Mouse (Mus musculus) myocyte (in vitro differentiated cells): Measurements from ENCODE around the gene Gm10024. TPM values are rescaled to one million over a fixed set of nuclear protein-coding genes. Genes with fewer than 3 reads are reported as not detected.
"Not testable (repeated sequence)": the region's sequence is repeated elsewhere in the genome, so short reads cannot be mapped to it uniquely, and the experiment has no call there.

Experiments
- H3K27me3 ChIP-seq: one replicate; pipeline ENCODE4 v1.6.1; 2011; ENCODE audit not compliant: control insufficient read depth, insufficient read depth, insufficient read length
- H3K36me3 ChIP-seq: one replicate; pipeline ENCODE4 v1.6.1; 2011; ENCODE audit not compliant: control insufficient read depth, insufficient read depth
- H3K4me2 ChIP-seq: one replicate; pipeline ENCODE4 v1.6.1; 2011; ENCODE audit warnings: low read depth, control low read depth
- H3K4me3 ChIP-seq: one replicate; pipeline ENCODE4 v1.5.1; 2011; ENCODE audit warnings: mild to moderate bottlenecking, control low read depth, moderate library complexity
- H3K79me2 ChIP-seq: one replicate; pipeline ENCODE4 v1.6.1; 2011; ENCODE audit not compliant: control insufficient read depth, insufficient read depth
- H3ac ChIP-seq: one replicate; pipeline ENCODE4 v1.6.1; 2011; ENCODE audit not compliant: control insufficient read depth, insufficient read length
- CEBPB ChIP-seq: IDR thresholded peaks from 2 replicates; pipeline ENCODE4 v1.6.1; 2011; ENCODE audit warnings: mild to moderate bottlenecking, moderate library complexity; ENCODE audit not compliant: poor library complexity, insufficient read depth, severe bottlenecking
- E2F4 ChIP-seq: IDR thresholded peaks from one replicate; pipeline ENCODE4 v1.6.1; 2011; ENCODE audit warnings: mild to moderate bottlenecking, control low read depth, moderate library complexity; ENCODE audit not compliant: insufficient read depth
- MAX ChIP-seq: IDR thresholded peaks from one replicate; pipeline ENCODE4 v1.6.1; 2011; ENCODE audit warnings: low read depth, mild to moderate bottlenecking, control low read depth
- MYOD1 ChIP-seq, 3 experiments: IDR thresholded peaks; one replicate each; pipeline ENCODE4 v1.6.1; 2011; ENCODE audit warnings: control low read depth in 2 of 3, low read depth in 2 of 3, mild to moderate bottlenecking in 2 of 3, moderate library complexity in 1 of 3; ENCODE audit not compliant: insufficient read length in 2 of 3, control insufficient read depth in 1 of 3
- MYOG ChIP-seq, 3 experiments: IDR thresholded peaks; one replicate each; pipeline ENCODE4 v1.6.1; 2011; ENCODE audit warnings: control low read depth in 2 of 3, low read depth in 2 of 3, mild to moderate bottlenecking in 2 of 3; ENCODE audit not compliant: insufficient read length in 2 of 3, control insufficient read depth in 1 of 3, insufficient read depth in 1 of 3
- POLR2A ChIP-seq: IDR thresholded peaks from one replicate; pipeline ENCODE4 v1.6.1; 2011; ENCODE audit warnings: low read depth, mild to moderate bottlenecking, control low read depth, moderate library complexity; ENCODE audit not compliant: insufficient read length
- POLR2AphosphoS2 ChIP-seq: IDR thresholded peaks from one replicate; pipeline ENCODE4 v1.6.1; 2011; ENCODE audit warnings: low read depth, control low read depth; ENCODE audit not compliant: insufficient read length
- REST ChIP-seq: IDR thresholded peaks from one replicate; pipeline ENCODE4 v1.6.1; 2011; ENCODE audit warnings: mild to moderate bottlenecking, control low read depth, moderate library complexity; ENCODE audit not compliant: insufficient read depth, insufficient read length
- SRF ChIP-seq: IDR thresholded peaks from one replicate; pipeline ENCODE4 v1.6.1; 2011; ENCODE audit warnings: low read depth; ENCODE audit not compliant: control insufficient read depth, insufficient read length
- TCF12 ChIP-seq: IDR thresholded peaks from one replicate; pipeline ENCODE4 v1.6.1; 2011; ENCODE audit warnings: mild to moderate bottlenecking, control low read depth; ENCODE audit not compliant: poor library complexity, insufficient read depth, severe bottlenecking
- TCF3 ChIP-seq: IDR thresholded peaks from one replicate; pipeline ENCODE4 v1.6.1; 2011; ENCODE audit warnings: low read depth, control low read depth; ENCODE audit not compliant: insufficient read length
- USF1 ChIP-seq: IDR thresholded peaks from one replicate; pipeline ENCODE4 v1.6.1; 2011; ENCODE audit warnings: low read depth, mild to moderate bottlenecking, control low read depth, moderate library complexity
- polyA plus RNA-seq: library from polyadenylated mRNA; unstranded; fragments of >200 nt; fragmentation: generic; extraction: Trizol; gene quantifications from one replicate; pipeline ENCODE4 v1.2.1, GENCODE M21; 2012; ENCODE audit warnings: missing spikeins

The Gm10024 gene
- polyA plus RNA-seq, 1 experiment, result not detected

DNA sequence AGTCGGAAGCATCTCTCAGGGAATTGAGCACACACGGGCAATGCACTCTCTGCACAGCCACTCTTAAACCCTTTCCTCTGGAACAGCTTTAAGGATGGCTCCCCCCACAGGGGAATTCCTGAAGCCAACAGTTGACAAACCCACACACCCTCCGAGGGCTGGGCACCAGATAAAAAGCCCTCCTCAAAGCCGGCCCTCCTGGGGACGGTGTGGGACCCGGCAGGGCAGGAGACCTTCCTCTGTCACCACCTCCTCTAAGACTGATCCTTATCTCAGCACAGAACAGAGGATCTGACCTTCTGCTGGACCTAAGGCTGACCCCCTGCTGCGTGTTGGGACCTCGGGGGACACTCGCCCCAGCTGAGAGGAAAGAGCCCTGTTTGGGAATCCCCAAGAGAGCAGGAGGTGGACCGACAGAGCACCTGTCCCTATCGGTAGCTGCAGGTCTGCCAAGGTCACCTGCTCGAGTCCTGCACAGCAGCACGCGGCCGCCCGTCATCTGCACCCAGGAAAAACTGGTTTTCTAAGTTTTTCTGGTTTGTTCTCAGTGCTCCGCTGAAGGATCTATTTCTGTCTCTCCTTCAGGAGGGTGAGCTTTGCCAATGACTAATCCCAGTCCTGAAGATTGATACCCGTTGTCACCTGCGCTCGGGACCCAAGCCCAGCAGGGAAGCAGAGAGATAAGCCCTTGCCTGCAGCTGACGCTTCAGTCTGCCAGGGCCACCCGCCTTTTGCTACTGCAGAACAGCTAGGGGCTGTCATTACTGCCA is 25.2 kb upstream of the Gm10024 start, which contains the start of gene Tspear:
TSS of gene Tspear (plus strand) at position 675 of the 770 bp plus-strand sequence.
- H3K4me2 ChIP-seq, result no peak within 1 kb of the TSS
- no peak within 1 kb of the TSS for H3ac ChIP-seq
- H3K36me3 ChIP-seq, result no peaks in the 10 kb centered on the region
- peaks cover 65% of the 10 kb centered on the region for H3K27me3 ChIP-seq
- H3K79me2 ChIP-seq, result no peaks in the 10 kb centered on the region
- no peak within 1 kb of the TSS for H3K4me3 ChIP-seq
- TF ChIP-seq E2F4 (no peak), TCF12 (no peak), MYOG (IDR thresholded peaks at IDR 0.05; ENCODE audit: control insufficient read depth in 1 of 3, insufficient read depth in 1 of 3, insufficient read length in 2 of 3, low read depth in 2 of 3) (peak in 1 of 3 experiments; percentile 30), CEBPB (no peak), MAX (no peak), USF1 (no peak), POLR2A (no peak), REST (no peak), TCF3 (no peak), SRF (no peak), MYOD1 (IDR thresholded peaks at IDR 0.05; ENCODE audit: control insufficient read depth in 1 of 3, insufficient read length in 2 of 3, low read depth in 2 of 3) (peak in 1 of 3 experiments; percentile 51), POLR2AphosphoS2 (no peak)

- H3K4me3 ChIP-seq, result no peak overlapping the region
- no peaks in the 10 kb centered on the region for H3K36me3 ChIP-seq
- H3K4me2 ChIP-seq, result no peak overlapping the region
- H3ac ChIP-seq, result no peak overlapping the region
- no peak for TF ChIP-seq POLR2AphosphoS2
- H3K79me2 ChIP-seq, result no peaks in the 10 kb centered on the region
- H3K27me3 ChIP-seq, result peaks cover 68% of the 10 kb centered on the region
These were observed 24.2 kb upstream of the Gm10024 start for GRCm38 (mm10) chr10:77687021-77687420.

- peaks cover 52% of the 10 kb centered on the region for H3K27me3 ChIP-seq
- not testable (repeated sequence) for H3K4me2 ChIP-seq, H3K79me2 ChIP-seq, H3K4me3 ChIP-seq, H3K36me3 ChIP-seq, H3ac ChIP-seq
- TF ChIP-seq MYOD1 (IDR thresholded peaks at IDR 0.05; ENCODE audit: control insufficient read depth in 1 of 3, insufficient read length in 2 of 3, low read depth in 2 of 3) (peak in 2 of 3 experiments; percentile 30 to 72), MYOG (IDR thresholded peaks at IDR 0.05; ENCODE audit: control insufficient read depth in 1 of 3, insufficient read depth in 1 of 3, insufficient read length in 2 of 3, low read depth in 2 of 3) (peak in 2 of 3 experiments; percentile 48 to 74), TCF3 (peak; percentile 80)
These were observed 20.9 kb upstream of the Gm10024 start, which contains the start of gene Gm19402 for GRCm38 (mm10) chr10:77690356-77690807. Gm19402 (minus strand) TSS chr10:77690757.

DNA sequence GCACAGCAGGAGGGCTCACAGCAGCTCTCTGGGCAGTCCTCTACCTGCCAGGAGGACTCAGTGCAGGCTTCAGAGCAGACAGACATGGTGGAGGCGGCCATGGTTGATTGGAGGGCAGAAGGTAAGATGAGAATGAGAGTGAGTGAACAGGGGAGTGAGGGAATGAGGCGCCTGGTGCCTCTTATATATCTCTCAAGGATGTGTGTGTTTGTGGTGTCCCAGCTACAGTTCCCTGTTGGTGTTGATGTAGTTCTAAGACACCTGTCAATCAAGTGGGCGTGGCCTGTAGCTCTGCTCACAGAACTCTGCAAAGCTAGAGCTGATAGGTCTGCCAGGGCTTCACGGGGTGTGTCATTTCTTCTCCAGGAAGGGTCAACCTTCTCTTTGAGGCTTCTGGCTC is 14.1 kb upstream of the Gm10024 start, which contains the start of gene Gm9508:
TSS of gene Gm9508 (minus strand) at position 101 of the 400 bp plus-strand sequence.
- no peaks in the 10 kb centered on the region for H3K79me2 ChIP-seq
- TF ChIP-seq MYOD1 (IDR thresholded peaks at IDR 0.05; ENCODE audit: control insufficient read depth in 1 of 3, insufficient read length in 2 of 3, low read depth in 2 of 3), result no peak
- TF ChIP-seq SRF, result no peak
- no peak for TF ChIP-seq CEBPB
- no peak for TF ChIP-seq REST
- H3K36me3 ChIP-seq, result no peaks in the 10 kb centered on the region
- H3K4me3 ChIP-seq, result no peak within 1 kb of the TSS
- no peak within 1 kb of the TSS for H3ac ChIP-seq
- H3K4me2 ChIP-seq, result no peak within 1 kb of the TSS
- H3K27me3 ChIP-seq, result peaks cover 7% of the 10 kb centered on the region

DNA sequence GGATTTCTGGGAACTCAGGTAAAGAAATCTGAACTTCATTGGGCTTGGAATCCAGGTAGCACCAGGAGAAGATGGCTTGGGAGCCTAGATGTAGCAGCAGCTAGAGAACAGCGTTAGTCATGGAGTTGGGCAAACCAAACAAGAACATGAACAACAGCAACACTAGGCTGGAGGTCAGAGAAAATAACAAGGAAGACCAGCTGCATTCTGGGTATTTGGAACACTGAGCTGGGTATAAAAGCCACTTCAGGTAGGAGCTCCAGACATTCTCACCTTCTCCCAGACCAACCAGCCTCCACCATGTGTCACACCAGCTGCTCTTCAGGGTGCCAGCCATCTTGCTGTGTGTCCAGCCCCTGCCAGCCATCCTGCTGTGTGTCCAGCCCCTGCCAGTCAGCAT is 4.9 kb upstream of the Gm10024 start, which contains the start of gene Gm10272:
TSS of gene Gm10272 (plus strand) at position 301 of the 400 bp plus-strand sequence.
- no peak within 1 kb of the TSS for H3K4me3 ChIP-seq
- H3K27me3 ChIP-seq, result no peaks in the 10 kb centered on the region
- no peak for TF ChIP-seq MAX
- no peak for TF ChIP-seq REST
- no peak for TF ChIP-seq SRF
- no peak for TF ChIP-seq USF1
- no peak for TF ChIP-seq MYOG (IDR thresholded peaks at IDR 0.05; ENCODE audit: control insufficient read depth in 1 of 3, insufficient read depth in 1 of 3, insufficient read length in 2 of 3, low read depth in 2 of 3)
- H3K36me3 ChIP-seq, result no peaks in the 10 kb centered on the region
- no peak within 1 kb of the TSS for H3ac ChIP-seq
- H3K4me2 ChIP-seq, result no peak within 1 kb of the TSS
- no peaks in the 10 kb centered on the region for H3K79me2 ChIP-seq
